Mouse (Mus musculus) olfactory bulb, adult 2 months (tissue): ENCODE results near the gene Gadd45b.

Experiments
- CTCF ChIP-seq: fragments of 200-500 bp; IDR thresholded peaks from 2 replicates; pipeline ENCODE4 v1.5.1; 2012; ENCODE audit warnings: low read depth, mild to moderate bottlenecking, low read length, moderate library complexity; ENCODE audit not compliant: insufficient read depth
- POLR2A ChIP-seq: fragments of 200-500 bp; IDR thresholded peaks from 2 replicates; pipeline ENCODE4 v1.6.1; 2012; ENCODE audit warnings: mild to moderate bottlenecking, low read depth, low read length, moderate library complexity; ENCODE audit not compliant: insufficient read depth

DNA sequence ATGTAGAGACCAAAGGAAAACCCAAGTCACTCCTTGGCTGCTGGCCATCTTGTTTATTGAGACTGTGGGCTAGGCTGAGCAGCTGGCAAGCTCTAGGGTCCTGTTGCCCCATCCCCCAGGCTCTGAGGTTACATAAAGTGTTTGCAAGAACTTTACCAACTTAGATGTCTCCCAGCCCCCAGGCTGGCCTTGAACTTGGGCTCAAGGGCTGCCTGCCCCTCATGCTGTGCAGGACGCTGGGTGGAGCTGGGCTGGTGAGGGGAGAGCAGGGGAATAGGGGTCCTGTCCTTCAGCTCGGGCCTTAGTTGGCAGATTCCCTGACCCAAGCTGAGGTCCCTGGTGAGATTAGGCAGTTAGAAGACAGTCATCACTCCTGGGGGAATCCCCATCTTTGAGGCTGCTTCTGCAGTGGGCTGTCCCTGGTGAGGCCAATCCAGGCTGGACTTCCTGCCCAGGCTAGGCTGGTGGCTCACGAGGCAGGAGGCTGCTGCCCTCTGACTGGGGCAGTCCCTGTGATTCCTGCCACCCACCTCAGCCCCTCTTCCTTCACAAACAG, 37.3 kb downstream of the Gadd45b start:
- no peak for TF ChIP-seq POLR2A
- TF ChIP-seq CTCF: no peak
